In genomic region chr1:81967062-81967461, GRCm38 (mm10) we compare ENCODE assay signal across 20 mouse cellular contexts.
"Had no signal": no experiment of that assay in that cellular context is flagged by ENCODE, and none has a peak within 500 bp of the region (broad histone marks: within the 10 kb centered on the region; RNA-seq: fewer than 3 reads in every experiment).

No protein-coding gene starts in this region.

- H3K9me3 ChIP-seq: limb, embryonic 12.5 days; limb, embryonic 15.5 days; megakaryocyte, embryonic 14.5 days; neural tube, embryonic 13.5 days; stomach, embryonic 15.5 days had no signal

- H3K4me1 ChIP-seq: limb, embryonic 12.5 days; limb, embryonic 15.5 days; megakaryocyte, embryonic 14.5 days; stomach, embryonic 15.5 days had no signal

- ATAC-seq: liver, postnatal 0 days had no signal

- H3K27ac ChIP-seq: kidney, postnatal 0 days; limb, embryonic 12.5 days; limb, embryonic 15.5 days; liver, embryonic 14.5 days; neural tube, embryonic 13.5 days; stomach, embryonic 15.5 days had no signal

- H3K27me3 ChIP-seq: limb, embryonic 12.5 days; limb, embryonic 15.5 days; megakaryocyte, embryonic 14.5 days; neural tube, embryonic 13.5 days; stomach, embryonic 15.5 days had no signal

- H3K36me3 ChIP-seq: limb, embryonic 12.5 days; limb, embryonic 15.5 days; neural tube, embryonic 13.5 days; stomach, embryonic 15.5 days had no signal

- H3K9ac ChIP-seq: limb, embryonic 12.5 days; limb, embryonic 15.5 days; liver, embryonic 14.5 days; liver, postnatal 0 days; lung, embryonic 14.5 days; neural tube, embryonic 13.5 days; stomach, embryonic 15.5 days had no signal

- DNase-seq: kidney, adult 2 months; kidney, postnatal 25 days; left cerebral cortex, postnatal 4 days; liver, postnatal 0 days; lung, embryonic 14.5 days; lung, postnatal 10 days; lung, postnatal 36 days; midbrain, embryonic 14.5 days; right cerebral cortex, postnatal 25 days; spleen, adult 18-20 months; thymus, postnatal 25 days had no signal

- H3K4me2 ChIP-seq: limb, embryonic 12.5 days; limb, embryonic 15.5 days; liver, embryonic 11.5 days; lung, embryonic 14.5 days; midbrain, embryonic 11.5 days; neural tube, embryonic 13.5 days; stomach, embryonic 15.5 days had no signal

- H3K4me3 ChIP-seq: limb, embryonic 12.5 days; limb, embryonic 15.5 days; megakaryocyte, embryonic 14.5 days; neural tube, embryonic 13.5 days; stomach, embryonic 15.5 days had no signal
